Comparison of ENCODE assay signal across 9 mouse cellular contexts in the genomic region with DNA sequence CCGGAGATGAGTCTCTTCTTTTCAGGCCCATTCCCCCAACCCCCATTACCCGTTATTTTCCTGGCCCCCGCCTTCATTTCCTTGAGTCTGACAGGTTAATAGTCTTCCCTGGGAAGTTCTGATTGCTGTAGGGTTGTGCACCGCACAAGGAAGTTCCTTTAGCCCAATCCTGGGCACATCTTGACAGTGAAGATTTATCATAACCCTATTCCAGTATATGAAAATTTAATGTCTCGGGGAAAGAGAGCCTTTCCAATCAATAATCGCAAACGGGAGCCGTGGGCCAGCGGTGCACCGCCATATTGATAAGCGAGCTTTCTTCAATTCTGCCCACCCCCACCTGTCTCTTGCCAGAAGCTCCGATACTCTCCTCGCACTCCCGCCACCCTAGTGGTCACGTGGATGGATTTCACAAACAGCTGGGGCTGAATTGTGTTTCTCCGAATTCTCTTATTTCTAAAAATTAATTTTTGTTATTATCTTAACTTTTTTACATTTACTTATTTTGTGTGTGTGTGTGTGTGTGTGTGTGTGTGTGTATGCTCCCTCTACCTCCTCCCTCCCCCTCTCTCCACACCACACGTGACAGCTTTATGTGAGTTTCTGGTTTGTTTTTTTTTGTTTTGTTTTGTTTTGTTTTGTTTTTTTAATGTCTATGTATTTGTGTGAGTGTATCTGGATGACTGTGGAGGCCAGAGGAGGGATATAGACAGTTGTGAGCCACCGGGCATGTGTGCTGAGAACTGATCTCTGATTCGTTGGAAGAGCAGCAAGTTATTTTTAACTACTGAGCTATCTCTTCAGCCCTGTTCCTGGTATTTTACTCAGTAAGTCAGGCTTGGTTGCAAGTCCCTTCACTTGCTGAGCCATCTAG. TPM values are rescaled to one million over a fixed set of nuclear protein-coding genes. Genes with fewer than 3 reads are reported as not detected.
DNase-seq lines count a peak whose midpoint lies in the region; ATAC-seq and TF ChIP-seq lines count a peak whose summit lies in the region.
"Had no signal": no experiment of that assay in that cellular context is flagged by ENCODE, and none has a peak within 500 bp of the region (broad histone marks: within the 10 kb centered on the region; RNA-seq: fewer than 3 reads in every experiment).

No protein-coding gene starts in this region.

- H3K9ac ChIP-seq in forebrain, embryonic 11.5 days (ENCODE audit: low read length), result peak overlapping the region; percentile 27

- no peaks in the 10 kb centered on the region for H3K9me3 ChIP-seq in E14TG2a.4 (ENCODE audit: low read length)
- peaks cover 4% of the 10 kb centered on the region for H3K9me3 ChIP-seq in forebrain, embryonic 11.5 days (ENCODE audit: control insufficient read depth, low read length)

- H3K36me3 ChIP-seq in E14TG2a.4 (ENCODE audit: insufficient read depth, low read length), result peaks cover 24% of the 10 kb centered on the region
- H3K36me3 ChIP-seq in forebrain, embryonic 11.5 days (ENCODE audit: control insufficient read depth, insufficient read depth, low read length), result no peaks in the 10 kb centered on the region

- WGBS in forebrain, embryonic 11.5 days, result 5% methylated on average over 19 of the region's 19 CpGs

- no peaks in the 10 kb centered on the region for H3K27me3 ChIP-seq in E14TG2a.4 (ENCODE audit: insufficient read depth, low read length)
- H3K27me3 ChIP-seq in forebrain, embryonic 11.5 days (ENCODE audit: control insufficient read depth, insufficient read depth, low read length), result peaks cover 7% of the 10 kb centered on the region; the same call in 1 of the 2 replicates
- H3K27me3 ChIP-seq: CH12.LX had no signal

- peak; percentile 50 to 54 for DNase-seq in cerebellum, postnatal 14 days
- DNase-seq in cerebellum, adult 11-12 months, result no peak
- DNase-seq in forebrain, embryonic 11.5 days (ENCODE audit: low spot score), result no peak
- peak; percentile 46 for DNase-seq in lung, postnatal 36 days
- DNase-seq in telencephalon, adult 2 months (ENCODE audit: low read depth, low spot score), result peak; percentile 44
- no peak for DNase-seq in Muller cell, postnatal 12 days (ENCODE audit: inconsistent ontology term)

- H3K4me2 ChIP-seq in forebrain, embryonic 11.5 days (ENCODE audit: low read depth, low read length, severe bottlenecking), result peak overlapping the region; percentile 46

- peaks cover 80% of the 10 kb centered on the region for H3K4me1 ChIP-seq in E14TG2a.4 (replicated peaks; ENCODE audit: low read depth, low read length)
- 0 out of 2 replicates have a peak, but pooled peaks cover 2% of the 10 kb centered on the region for H3K4me1 ChIP-seq in forebrain, embryonic 11.5 days (replicated peaks; ENCODE audit: control insufficient read depth, insufficient read depth, low read length)

- TF ChIP-seq CTCF in E14TG2a.4 (conservative IDR thresholded peaks at IDR 0.05; ENCODE audit: low read length), result no peak

- no peak overlapping the region for H3K27ac ChIP-seq in forebrain, embryonic 11.5 days (ENCODE audit: low read depth, low read length)

- 0 out of 2 replicates have a peak, but pooled peaks have one; percentile 32 for ATAC-seq in forebrain, embryonic 11.5 days (replicated peaks; ENCODE audit: low FRiP score)
- ATAC-seq in inflammation-experienced regulatory T-cells, adult 6 months, result peak; percentile 38

- H3K4me3 ChIP-seq in E14TG2a.4 (replicated peaks; ENCODE audit: low read length), result peak overlapping the region; percentile 67
- H3K4me3 ChIP-seq in forebrain, embryonic 11.5 days (ENCODE audit: low read depth, low read length), result peak overlapping the region; percentile 12; the same call in 1 of the 2 replicates

RNA-seq across cellular contexts. Expression of gene Gm36210, which starts 6.4 kb away (rescaled TPM):
- 0.56 and 0.59 TPM in 2 replicates for polyA plus RNA-seq in forebrain, embryonic 11.5 days (2014; fragmentation: Nextera tagmentation; extraction: Ambion mirVana)
- polyA plus RNA-seq in inflammation-experienced regulatory T-cells, adult 6 months (2017; shearing (Covaris generic)), result not detected

RNA-seq across cellular contexts. Expression of gene Zfp628, which starts 15.1 kb away (rescaled TPM):
- 4.8 and 5.0 TPM in 2 replicates for polyA plus RNA-seq in forebrain, embryonic 11.5 days (2014; fragmentation: Nextera tagmentation; extraction: Ambion mirVana)
- polyA plus RNA-seq in inflammation-experienced regulatory T-cells, adult 6 months (2017; shearing (Covaris generic)), result 1 to 10 TPM in 2 of 3 experiments, under 1 TPM in 1; 0.93 to 1.8 (median 1.6) TPM

RNA-seq across cellular contexts. Expression of gene Nat14, which starts 21.9 kb away (rescaled TPM):
- 10.8 and 12.6 TPM in 2 replicates for polyA plus RNA-seq in forebrain, embryonic 11.5 days (2014; fragmentation: Nextera tagmentation; extraction: Ambion mirVana)
- under 1 TPM in 2 of 3 experiments, not detected in 1; 0.34 to 0.44 TPM for polyA plus RNA-seq in inflammation-experienced regulatory T-cells, adult 6 months (2017; shearing (Covaris generic))

RNA-seq across cellular contexts. Expression of gene Isoc2a, which starts 22.9 kb away (rescaled TPM):
- 0.69 and 0.75 TPM in 2 replicates for polyA plus RNA-seq in forebrain, embryonic 11.5 days (2014; fragmentation: Nextera tagmentation; extraction: Ambion mirVana)
- polyA plus RNA-seq in inflammation-experienced regulatory T-cells, adult 6 months (2017; shearing (Covaris generic)), result under 1 TPM; 0.58 to 0.92 (median 0.70) TPM

RNA-seq across cellular contexts. Expression of gene Ssc5d, which starts 25.7 kb away (rescaled TPM):
- polyA plus RNA-seq in forebrain, embryonic 11.5 days (2014; fragmentation: Nextera tagmentation; extraction: Ambion mirVana), result 0.79 and 0.91 TPM in 2 replicates
- not detected for polyA plus RNA-seq in inflammation-experienced regulatory T-cells, adult 6 months (2017; shearing (Covaris generic))

Comparison
In these comparisons a context has a peak if more than half of its experiments do, and no peak if none do; other contexts are left out.
1. DNase-seq: peak in cerebellum, postnatal 14 days (2 of 2), lung, postnatal 36 days (single experiment) and telencephalon, adult 2 months (single experiment); none in cerebellum, adult 11-12 months (single experiment), forebrain, embryonic 11.5 days (single experiment) and Muller cell, postnatal 12 days (single experiment).